Mouse (Mus musculus): ENCODE data around the gene Saal1.
"Not testable (repeated sequence)": the region's sequence is repeated elsewhere in the genome, so short reads cannot be mapped to it uniquely, and the experiment has no call there.

- not testable (repeated sequence) for TF ChIP-seq POLR2A (IDR thresholded peaks at IDR 0.05; ENCODE audit: extremely low read depth, insufficient read depth, low read length); CTCF (IDR thresholded peaks at IDR 0.05; ENCODE audit: low read depth, low read length)
Observed at GRCm38 (mm10) chr7:46679044-46679443, 31.4 kb downstream of the Saal1 start.
